Mouse (Mus musculus): ENCODE results near the gene Rtl8b. TPM values are rescaled to one million over a fixed set of nuclear protein-coding genes. Genes with fewer than 3 reads are reported as not detected.
"Not testable (repeated sequence)": the region's sequence is repeated elsewhere in the genome, so short reads cannot be mapped to it uniquely, and the experiment has no call there.

Gene Rtl8b
- 42.8 and 44.0 TPM in 2 replicates for polyA plus RNA-seq (2016; fragmentation: Nextera tagmentation; extraction: Ambion mirVana)

DNA sequence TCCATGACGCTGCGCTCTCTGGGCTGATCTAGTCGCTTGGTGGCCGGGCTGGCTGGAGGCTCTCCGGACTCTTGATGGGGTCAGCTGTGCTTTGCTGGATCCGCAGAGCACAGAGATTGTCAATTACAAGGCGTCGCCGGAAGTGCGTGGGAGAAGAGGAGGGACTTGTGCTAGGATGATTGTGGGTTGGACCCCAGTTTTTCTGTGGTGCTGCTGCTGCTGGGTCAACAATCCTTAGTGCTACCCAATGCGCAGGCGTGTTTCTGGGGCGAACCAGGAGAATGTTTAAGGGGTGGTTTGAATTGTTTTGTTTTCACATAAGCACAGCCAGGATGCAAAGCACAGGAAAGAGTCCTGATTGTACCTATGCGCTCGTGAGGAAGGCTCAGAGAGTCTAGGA lies at the start of gene Rtl8b:
Gene Rtl8b (minus strand): TSS at position 115 of the 400 bp plus-strand sequence.
- 11% methylated on average over 13 of the region's 15 CpGs for WGBS

DNA sequence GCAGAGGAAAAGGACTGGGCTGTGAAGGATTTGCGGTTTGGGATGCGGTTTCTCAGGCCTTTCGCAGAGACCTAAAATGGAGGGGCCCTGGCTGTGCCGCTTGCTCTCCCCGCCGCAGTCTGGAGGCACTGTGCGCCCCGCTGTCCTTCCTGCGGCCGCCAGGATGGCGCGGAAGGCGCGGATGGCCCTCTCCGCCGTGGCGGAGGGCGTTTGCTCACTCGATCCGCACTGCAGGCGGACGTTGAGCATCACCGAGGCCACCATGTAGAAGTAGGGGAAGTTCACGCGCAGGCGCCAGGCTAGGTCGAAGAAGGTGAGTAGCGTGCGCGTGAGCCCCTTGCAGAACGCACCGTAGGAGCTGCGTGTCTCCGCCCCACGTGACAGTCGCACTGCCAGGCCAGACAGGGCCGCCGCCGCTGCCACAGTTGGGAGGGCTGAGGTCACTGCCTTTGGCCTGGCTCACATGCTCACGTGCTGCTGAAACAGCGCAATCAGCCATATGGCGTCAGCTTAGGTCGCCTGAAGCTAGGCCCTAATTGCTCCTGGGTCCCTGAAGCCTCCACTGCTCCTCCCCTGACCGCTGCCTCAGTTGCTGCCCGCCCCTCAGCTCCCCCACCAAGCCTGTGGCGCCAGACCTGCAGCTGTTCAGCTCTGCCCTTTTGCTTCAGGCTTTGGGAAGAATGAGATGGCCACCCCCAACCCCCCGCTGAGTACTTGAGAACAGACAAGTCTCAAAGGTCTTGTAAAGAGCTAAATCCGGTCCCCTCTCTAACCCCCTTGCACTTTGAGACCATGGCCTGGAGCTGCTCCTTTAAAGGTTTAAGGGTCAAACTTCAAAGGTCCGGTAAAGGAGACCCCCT lies 46.3 kb upstream of the Rtl8b start:
- H3K36me3 ChIP-seq, result no peaks in the 10 kb centered on the region
- H3K9me3 ChIP-seq (replicated peaks), result no peaks in the 10 kb centered on the region
- no peaks in the 10 kb centered on the region for H3K27me3 ChIP-seq (ENCODE audit: low read depth, poor library complexity, severe bottlenecking)
- H3K4me1 ChIP-seq, result peaks cover 4% of the 10 kb centered on the region; the same call in 1 of the 2 replicates
- peak overlapping the region; percentile 39 for H3K4me3 ChIP-seq
- peak overlapping the region; percentile 83 for H3K27ac ChIP-seq
- 12% methylated on average over 49 of the region's 49 CpGs for WGBS
- DNase-seq (ENCODE audit: low spot score), result peak; percentile 63

More for the DNA sequence above, at the start of gene Rtl8b:
- Histone ChIP-seq H3K36me3 (no peaks in the 10 kb centered on the region), H3K9me3 (replicated peaks) (no peaks in the 10 kb centered on the region), H3K27me3 (ENCODE audit: low read depth, poor library complexity, severe bottlenecking) (no peaks in the 10 kb centered on the region), H3K4me1 (no peaks in the 10 kb centered on the region), H3K27ac (peak within 1 kb of the TSS; percentile 64), H3K4me3 (peak within 1 kb of the TSS; percentile 42)
- peak; percentile 75 for DNase-seq (ENCODE audit: low spot score)

DNA sequence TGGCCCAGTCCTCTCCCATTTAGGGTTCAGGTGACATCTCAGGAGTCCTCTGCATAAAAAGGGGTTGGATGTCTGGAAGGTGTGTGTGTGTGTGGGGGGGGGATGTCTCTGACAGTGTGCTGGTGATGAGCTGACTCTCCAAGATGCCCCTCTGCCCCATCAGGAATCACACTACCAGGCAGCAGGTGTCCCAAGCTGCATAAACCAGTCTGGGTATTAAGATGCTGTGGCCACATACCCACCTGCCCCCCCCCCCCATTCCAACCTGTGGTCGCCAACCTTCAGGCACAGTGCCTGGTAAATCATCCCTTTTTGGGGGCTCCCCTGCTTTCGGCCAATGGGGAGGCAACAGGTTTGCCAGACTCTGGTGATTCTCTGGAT lies 45.7 kb upstream of the Rtl8b start:
- Histone ChIP-seq H3K4me1 (peaks cover 4% of the 10 kb centered on the region; the same call in 1 of the 2 replicates), H3K4me3 (peak overlapping the region; percentile 39), H3K27me3 (ENCODE audit: low read depth, poor library complexity, severe bottlenecking) (no peaks in the 10 kb centered on the region), H3K27ac (peak overlapping the region; percentile 83), H3K9me3 (replicated peaks) (no peaks in the 10 kb centered on the region), H3K36me3 (no peaks in the 10 kb centered on the region)
- DNase-seq (ENCODE audit: low spot score), result no peak
- WGBS, result 37% methylated on average over 2 of the region's 2 CpGs

DNA sequence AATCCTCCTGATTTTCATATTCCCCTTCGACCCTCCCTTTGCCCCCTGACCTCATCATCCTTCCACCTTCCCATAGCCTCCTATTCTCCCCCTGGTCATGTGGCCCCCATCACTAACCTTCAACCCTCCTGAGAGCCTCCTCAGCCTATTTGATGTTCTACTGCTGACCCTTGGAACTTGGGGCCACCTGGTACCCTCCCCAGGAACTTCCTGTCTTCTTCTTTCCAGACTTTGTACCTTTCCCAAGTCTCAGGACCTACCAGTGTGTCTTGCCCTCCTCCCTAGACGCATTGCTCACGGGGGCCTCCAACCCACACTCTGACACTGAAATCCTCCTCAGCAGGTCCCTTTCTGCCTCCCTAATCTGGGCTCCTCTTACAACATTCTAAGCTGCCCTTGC lies 32.5 kb upstream of the Rtl8b start:
- 72% methylated on average over 3 of the region's 3 CpGs for WGBS
- Histone ChIP-seq H3K4me3 (no peak overlapping the region), H3K4me1 (no peaks in the 10 kb centered on the region), H3K9me3 (replicated peaks) (no peaks in the 10 kb centered on the region), H3K27me3 (ENCODE audit: low read depth, poor library complexity, severe bottlenecking) (no peaks in the 10 kb centered on the region), H3K27ac (no peak overlapping the region), H3K36me3 (no peaks in the 10 kb centered on the region)
- DNase-seq (ENCODE audit: low spot score), result no peak

DNA sequence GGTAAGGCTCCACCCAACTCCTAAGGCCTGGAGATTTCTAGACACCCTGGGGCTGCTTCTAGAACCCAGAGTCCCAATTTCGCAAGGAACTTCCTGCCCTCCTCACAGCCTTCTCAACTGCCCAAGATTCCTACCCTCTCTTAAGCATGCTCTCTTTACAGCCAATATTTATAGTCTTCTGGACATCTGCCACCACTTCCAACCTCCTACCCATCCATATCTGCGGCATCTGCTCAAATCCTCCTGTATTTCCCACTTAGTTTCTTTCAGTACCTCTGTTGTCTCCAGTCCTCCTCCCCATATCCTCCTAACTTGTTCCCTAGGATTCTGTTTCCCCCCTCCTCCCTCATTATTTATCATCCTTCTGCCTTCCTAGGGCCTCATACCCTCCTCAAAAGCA lies 29.0 kb upstream of the Rtl8b start:
- WGBS, result 90% methylated on average over 2 of the region's 2 CpGs
- no peak for DNase-seq (ENCODE audit: low spot score)
- H3K4me1 ChIP-seq, result no peaks in the 10 kb centered on the region
- no peaks in the 10 kb centered on the region for H3K9me3 ChIP-seq (replicated peaks)
- H3K27me3 ChIP-seq (ENCODE audit: low read depth, poor library complexity, severe bottlenecking), result no peaks in the 10 kb centered on the region
- H3K4me3 ChIP-seq, result no peak overlapping the region
- no peaks in the 10 kb centered on the region for H3K36me3 ChIP-seq
- H3K27ac ChIP-seq, result no peak overlapping the region

DNA sequence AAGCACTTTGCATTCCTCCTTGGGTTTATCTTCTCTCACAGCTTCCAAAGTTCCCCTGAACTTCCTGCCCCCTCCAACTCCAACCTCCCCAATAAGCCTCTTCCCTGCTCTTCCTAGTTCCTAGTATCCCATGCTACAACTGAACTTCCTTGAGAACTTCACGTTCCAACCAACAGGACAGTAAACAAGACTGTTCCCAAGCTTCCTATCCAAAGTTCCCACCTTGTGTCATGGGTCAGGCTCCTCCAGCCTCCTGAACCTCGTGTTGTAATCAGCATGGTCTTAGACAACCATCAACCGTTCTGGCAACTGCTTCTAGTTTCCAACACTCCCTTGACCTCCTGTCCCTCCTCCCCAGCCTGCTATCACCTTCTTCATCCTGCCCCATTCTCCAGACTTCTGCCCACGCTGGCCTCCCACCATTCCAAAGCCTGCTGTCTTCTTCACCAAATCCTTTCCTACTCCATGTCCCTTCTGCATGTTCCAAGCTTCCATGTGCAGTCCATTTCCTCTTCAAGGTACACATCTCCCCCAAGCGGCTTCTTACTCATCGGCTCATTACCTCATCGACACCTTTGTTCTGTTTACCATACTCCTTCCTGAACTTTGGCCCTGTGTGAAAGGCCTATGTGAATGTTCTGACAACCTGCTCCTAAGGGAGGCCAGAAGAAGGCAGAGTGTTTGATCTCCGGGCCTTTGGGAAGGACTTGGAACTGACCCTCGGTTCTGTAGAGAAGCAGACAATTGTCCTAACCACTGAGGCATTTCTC lies 24.0 kb upstream of the Rtl8b start:
- Histone ChIP-seq H3K4me1 (no peaks in the 10 kb centered on the region), H3K4me3 (no peak overlapping the region), H3K27ac (no peak overlapping the region), H3K9me3 (replicated peaks) (no peaks in the 10 kb centered on the region), H3K27me3 (ENCODE audit: low read depth, poor library complexity, severe bottlenecking) (0 out of 2 replicates have a peak, but pooled peaks cover 8% of the 10 kb centered on the region), H3K36me3 (no peaks in the 10 kb centered on the region)
- 85% methylated on average over 9 of the region's 9 CpGs for WGBS
- no peak for DNase-seq (ENCODE audit: low spot score)

DNA sequence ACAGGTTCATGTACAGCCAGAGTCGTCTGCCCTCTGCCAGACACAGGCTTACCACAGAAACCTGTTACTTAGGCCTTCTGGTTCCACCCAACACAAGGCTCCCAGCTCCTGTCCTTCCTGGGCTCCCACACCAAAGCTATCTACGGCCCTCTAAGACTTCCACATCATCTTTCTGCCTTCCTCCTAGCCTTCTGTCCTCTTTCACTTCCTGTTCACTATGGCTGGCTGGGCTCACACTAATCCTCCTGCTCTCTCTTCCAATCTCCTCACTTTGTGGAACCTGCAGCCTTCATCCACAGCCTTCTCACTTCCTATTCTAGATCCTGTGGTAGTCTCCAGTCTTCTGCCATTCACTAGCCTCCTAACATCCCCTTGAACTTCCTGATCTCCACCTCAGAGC lies 22.9 kb upstream of the Rtl8b start:
- Histone ChIP-seq H3K27me3 (ENCODE audit: low read depth, poor library complexity, severe bottlenecking) (0 out of 2 replicates have a peak, but pooled peaks cover 8% of the 10 kb centered on the region), H3K4me3 (no peak overlapping the region), H3K36me3 (no peaks in the 10 kb centered on the region), H3K9me3 (replicated peaks) (no peaks in the 10 kb centered on the region), H3K27ac (no peak overlapping the region), H3K4me1 (no peaks in the 10 kb centered on the region)
- 84% methylated on average over 2 of the region's 2 CpGs for WGBS
- no peak for DNase-seq (ENCODE audit: low spot score)

DNA sequence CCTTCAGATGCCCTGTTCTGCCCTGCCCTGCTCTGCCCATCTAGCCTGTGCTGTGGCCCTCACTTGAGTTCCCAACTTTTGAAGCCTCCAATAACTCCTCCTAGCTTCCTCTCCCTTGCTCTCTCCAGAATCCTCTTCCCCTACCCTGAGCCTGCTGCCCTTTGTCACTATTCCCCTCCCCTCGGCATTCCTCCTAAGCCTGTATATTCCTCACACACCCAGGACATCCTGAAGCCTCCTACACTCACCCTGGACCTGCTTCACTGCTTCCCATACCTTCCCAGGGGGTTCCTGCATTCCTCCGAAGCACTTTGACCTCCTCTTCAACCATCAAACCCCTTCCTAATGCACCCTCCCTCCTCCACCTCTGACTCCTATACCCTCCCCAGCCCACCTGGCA lies 21.9 kb upstream of the Rtl8b start:
- Histone ChIP-seq H3K27ac (no peak overlapping the region), H3K9me3 (replicated peaks) (no peaks in the 10 kb centered on the region), H3K27me3 (ENCODE audit: low read depth, poor library complexity, severe bottlenecking) (0 out of 2 replicates have a peak, but pooled peaks cover 8% of the 10 kb centered on the region), H3K36me3 (no peaks in the 10 kb centered on the region), H3K4me3 (no peak overlapping the region), H3K4me1 (no peaks in the 10 kb centered on the region)
- 68% methylated on average over 2 of the region's 2 CpGs for WGBS
- DNase-seq (ENCODE audit: low spot score), result no peak

DNA sequence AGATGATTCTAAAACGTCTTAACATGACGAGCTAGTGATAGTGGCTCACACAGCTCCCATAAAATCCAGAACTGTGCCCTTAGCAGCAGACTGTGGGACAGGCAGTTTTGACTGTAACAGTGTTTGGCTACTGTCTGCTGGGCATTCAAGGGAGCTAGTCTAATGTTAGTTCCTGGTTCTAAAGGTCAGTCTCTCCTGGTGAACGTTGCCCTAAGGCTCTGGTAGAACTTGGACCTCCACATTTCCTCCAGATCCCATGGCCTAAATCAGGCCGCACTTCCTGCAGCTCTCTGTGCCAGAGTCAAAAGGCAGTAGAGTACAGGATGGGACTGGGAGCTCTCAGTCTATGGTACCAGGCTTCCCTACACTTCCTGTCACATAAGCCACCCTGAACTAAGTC lies 14.5 kb upstream of the Rtl8b start:
- H3K4me3 ChIP-seq; H3K27ac ChIP-seq; H3K9me3 ChIP-seq (replicated peaks); H3K36me3 ChIP-seq; H3K4me1 ChIP-seq; H3K27me3 ChIP-seq (ENCODE audit: low read depth, poor library complexity, severe bottlenecking); DNase-seq (ENCODE audit: low spot score): not testable (repeated sequence)
- WGBS, result 83% methylated on average over 2 of the region's 4 CpGs

DNA sequence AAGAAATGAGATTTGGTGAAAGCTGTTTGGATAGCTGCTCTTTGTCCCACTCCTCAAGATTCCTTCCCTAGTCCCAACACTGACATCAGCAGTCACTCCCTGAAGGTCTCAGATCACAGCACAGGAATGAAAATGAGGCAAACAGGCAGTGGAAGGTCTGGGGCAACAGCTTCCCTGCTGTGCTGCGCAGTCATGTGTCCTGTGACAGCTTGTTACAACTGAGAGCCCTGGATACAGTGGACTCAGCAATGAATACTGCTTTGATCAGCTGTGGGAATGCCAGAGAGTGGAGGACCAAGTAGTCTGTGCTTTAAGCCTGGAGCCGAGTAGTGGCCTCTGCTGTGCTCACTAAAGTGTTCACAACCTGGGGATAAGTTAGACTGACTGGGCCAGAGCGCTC lies 12.4 kb upstream of the Rtl8b start:
- not testable (repeated sequence) for H3K27me3 ChIP-seq (ENCODE audit: low read depth, poor library complexity, severe bottlenecking); DNase-seq (ENCODE audit: low spot score); H3K4me3 ChIP-seq; H3K9me3 ChIP-seq (replicated peaks); H3K4me1 ChIP-seq; H3K27ac ChIP-seq; H3K36me3 ChIP-seq
- 87% methylated on average over 3 of the region's 3 CpGs for WGBS

DNA sequence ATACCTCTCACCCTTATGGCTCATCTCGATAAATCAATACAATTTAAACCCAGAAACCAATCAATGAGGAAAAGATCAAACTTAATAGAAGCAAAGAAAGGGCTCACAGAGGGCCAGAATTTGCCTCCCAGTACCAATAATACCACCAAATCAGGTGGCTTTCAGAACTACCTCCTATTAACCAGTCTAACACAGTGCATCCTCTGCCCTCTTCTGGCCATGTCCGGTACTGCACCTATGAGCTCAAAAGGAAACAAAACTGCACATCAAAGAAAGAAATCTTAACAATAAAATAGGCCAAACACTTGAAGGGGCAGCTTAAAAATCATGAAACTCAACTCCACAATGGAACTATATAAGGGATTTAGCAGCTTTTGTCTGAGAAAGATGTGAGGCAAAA lies 6.7 kb upstream of the Rtl8b start:
- not testable (repeated sequence) for H3K36me3 ChIP-seq; H3K9me3 ChIP-seq (replicated peaks); H3K4me1 ChIP-seq; H3K27me3 ChIP-seq (ENCODE audit: low read depth, poor library complexity, severe bottlenecking); H3K4me3 ChIP-seq; H3K27ac ChIP-seq; DNase-seq (ENCODE audit: low spot score)
- 0% methylated on average over 1 of the region's 2 CpGs for WGBS

DNA sequence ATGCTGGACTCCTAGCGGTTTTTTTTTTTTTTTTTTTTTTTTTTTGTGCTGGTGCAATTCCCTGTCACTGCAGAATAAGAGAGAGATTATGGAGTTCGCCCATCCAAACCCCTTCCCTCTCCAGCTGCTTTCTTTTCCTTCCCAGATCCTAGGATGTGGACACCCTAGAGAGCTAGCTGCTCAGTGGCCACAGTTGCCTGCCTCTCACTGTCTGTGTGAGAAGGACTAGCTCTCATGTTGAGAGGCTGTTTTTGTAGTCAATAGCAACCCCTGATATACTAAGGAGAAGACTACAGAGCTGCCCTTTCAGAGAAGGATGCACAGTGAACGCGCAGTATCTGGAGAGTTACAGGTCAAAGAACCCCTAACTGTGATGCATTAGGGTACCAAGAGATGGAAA lies 488 bp upstream of the Rtl8b start:
- peak overlapping the region; percentile 64 for H3K27ac ChIP-seq
- H3K27me3 ChIP-seq (ENCODE audit: low read depth, poor library complexity, severe bottlenecking); H3K36me3 ChIP-seq; H3K9me3 ChIP-seq (replicated peaks); DNase-seq (ENCODE audit: low spot score); H3K4me1 ChIP-seq: not testable (repeated sequence)
- WGBS, result 16% methylated on average over 3 of the region's 4 CpGs
- peak overlapping the region; percentile 42 for H3K4me3 ChIP-seq

DNA sequence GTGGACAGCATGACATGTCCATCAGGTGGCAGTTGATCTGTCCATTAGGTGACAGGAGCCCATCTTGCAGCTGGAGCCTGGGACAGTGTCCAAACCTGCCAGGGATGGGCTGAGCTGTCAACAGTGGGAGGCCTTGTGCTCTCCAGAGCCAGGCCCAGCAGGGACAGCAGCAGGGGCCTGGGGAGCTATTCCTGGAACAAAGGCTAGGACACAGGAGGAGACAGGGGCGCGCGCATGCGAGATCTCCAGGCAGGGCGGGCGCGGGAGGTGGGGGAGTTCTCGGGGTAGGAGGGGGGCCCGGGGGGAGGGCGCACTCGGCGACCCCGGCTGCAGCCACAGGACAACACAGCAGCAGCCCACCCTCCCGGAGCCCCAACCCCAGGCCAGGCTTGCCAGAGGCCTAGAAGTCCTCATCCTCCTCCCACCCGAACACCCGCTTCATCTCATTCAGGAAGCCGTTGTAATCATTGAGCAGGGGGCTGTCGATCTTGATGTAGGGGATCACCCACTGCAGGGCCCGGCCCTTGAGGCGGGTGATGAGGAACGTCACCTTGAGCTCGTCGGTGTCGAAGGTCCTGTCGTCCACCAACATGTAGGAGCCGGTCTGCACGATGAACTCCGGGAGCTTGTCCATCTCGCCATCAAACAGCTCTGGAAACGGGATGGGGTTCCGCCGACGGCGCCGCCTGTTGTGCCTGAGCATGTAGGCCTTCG lies 494 bp downstream of the Rtl8b start:
- not testable (repeated sequence) for H3K36me3 ChIP-seq; DNase-seq (ENCODE audit: low spot score); H3K4me1 ChIP-seq; H3K27me3 ChIP-seq (ENCODE audit: low read depth, poor library complexity, severe bottlenecking); H3K27ac ChIP-seq; H3K9me3 ChIP-seq (replicated peaks)
- WGBS, result no CpG with 5 or more reads among the region's 36 CpGs
- H3K4me3 ChIP-seq, result peak overlapping the region; percentile 42
